Mouse (Mus musculus): ENCODE data around the gene B4galt5.

DNA sequence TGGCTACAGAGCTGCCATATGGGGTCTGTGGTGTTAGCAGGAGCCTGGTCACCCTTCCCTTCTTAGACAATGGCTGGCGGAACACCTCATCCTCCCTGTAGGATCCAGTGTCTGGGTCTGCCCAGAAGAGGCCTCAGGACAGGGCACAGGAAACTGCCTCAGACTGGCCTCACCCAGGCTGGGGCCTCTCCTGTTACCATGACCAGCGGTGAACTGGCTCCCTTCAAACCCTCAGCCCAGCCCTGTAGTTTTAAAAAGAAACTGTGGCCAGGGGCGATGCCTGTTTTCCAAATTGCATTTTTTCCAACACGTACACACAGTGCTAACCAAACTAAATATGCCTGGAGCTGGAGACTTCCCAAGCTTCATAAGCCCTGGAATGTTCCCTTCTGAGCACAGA, 87.9 kb downstream of the B4galt5 start:
- TF ChIP-seq CTCF (IDR thresholded peaks at IDR 0.05; ENCODE audit: low read depth, low read length), result no peak
- TF ChIP-seq EP300 (IDR thresholded peaks at IDR 0.05; ENCODE audit: insufficient read depth, low read depth, low read length), result no peak
- TF ChIP-seq POLR2A (IDR thresholded peaks at IDR 0.05; ENCODE audit: insufficient read depth, low read length), result no peak

Data from ES-Bruce4 (cell line).